Mouse (Mus musculus) adrenal gland, postnatal 25 days (tissue): Measurements from ENCODE around the gene Nudt10. TPM values are rescaled to one million over a fixed set of nuclear protein-coding genes. Genes with fewer than 3 reads are reported as not detected.
"Not testable (repeated sequence)": the region's sequence is repeated elsewhere in the genome, so short reads cannot be mapped to it uniquely, and the experiment has no call there.

ENCODE experiments used
- DNase-seq: peaks from one replicate; pipeline ENCODE4 v3.0.0; 2021; ENCODE audit warnings: mixed read lengths
- long read RNA-seq: library from polyadenylated mRNA; stranded (forward); transcript quantifications from one replicate; pipeline ENCODE4 v2.0.0, GENCODE M21; 2021
- total RNA-seq: library from RNA; stranded (reverse); gene quantifications from 2 replicates; pipeline ENCODE4 v1.2.3, GENCODE M21; 2021

Nudt10 gene
- total RNA-seq, result 6.5 and 8.1 TPM in 2 replicates
- long read RNA-seq, partial matches to known transcripts, result 0 of 2 reads
- long read RNA-seq, other reads (novel, unspliced or antisense), result 0 of 2 reads

GRCm38 (mm10) chrX:6172823-6173640 is at the start of gene Nudt10:
Gene Nudt10, minus strand, starts transcription at chrX:6173015.
- DNase-seq, result peak; percentile 13

- DNase-seq, result not testable (repeated sequence)
These were observed 536 bp downstream of the Nudt10 start for GRCm38 (mm10) chrX:6172136-6172822.

GRCm38 (mm10) chrX:6171718-6172117 is 1.1 kb downstream of the Nudt10 start:
- no peak for DNase-seq

Other genes with a start within 250 kb of the Nudt10 start
- 22.5 and 32.0 TPM in 2 replicates for gene Nudt11, start 125.6 kb downstream of the Nudt10 start, total RNA-seq
- gene AU022751, start 89.6 kb downstream of the Nudt10 start, total RNA-seq, result 0.24 TPM in 1 of 2 replicates, not detected in the other
- 0.38 TPM in 1 of 2 replicates, not detected in the other for gene Bmp15, start 147.7 kb upstream of the Nudt10 start, total RNA-seq
- 10.9 and 12.7 TPM in 2 replicates for gene Shroom4, start 226.8 kb upstream of the Nudt10 start, total RNA-seq